Mouse (Mus musculus) small intestine, adult 2 months (tissue): ENCODE data around the gene Zfp423.

Experiments used
- CTCF ChIP-seq: fragments of 200-500 bp; IDR thresholded peaks from 2 replicates; pipeline ENCODE4 v1.5.1; 2012; ENCODE audit warnings: low read depth, mild to moderate bottlenecking, control low read depth, inconsistent platforms, low read length, moderate library complexity, mixed read lengths; ENCODE audit not compliant: insufficient replicate concordance, insufficient read length; ENCODE audit errors: extremely low read depth
- POLR2A ChIP-seq: fragments of 200-500 bp; IDR thresholded peaks from 2 replicates; pipeline ENCODE4 v1.6.1; 2012; ENCODE audit warnings: low read depth, mild to moderate bottlenecking, control low read depth, inconsistent platforms, low read length, moderate library complexity

GRCm38 (mm10) chr8:87860905-87861304 lies 98.5 kb downstream of the Zfp423 start:
- TF ChIP-seq POLR2A, result no peak
- TF ChIP-seq CTCF, result no peak
